Mouse (Mus musculus) spleen, adult 2 months (tissue): ENCODE data around the gene Plekha1.

Source experiments
- CTCF ChIP-seq: fragments of 200-500 bp; IDR thresholded peaks from 2 replicates; pipeline ENCODE4 v1.5.1; 2011; ENCODE audit warnings: mild to moderate bottlenecking, inconsistent platforms; ENCODE audit not compliant: insufficient read depth, insufficient read length, insufficient replicate concordance; ENCODE audit errors: extremely low read depth
- POLR2A ChIP-seq: fragments of 200-500 bp; IDR thresholded peaks from 2 replicates; pipeline ENCODE4 v1.6.1; 2011; ENCODE audit warnings: low read depth, low read length, inconsistent platforms

GRCm38 (mm10) chr7:130934654-130935053 is 69.1 kb downstream of the Plekha1 start:
- TF ChIP-seq CTCF = no peak
- no peak for TF ChIP-seq POLR2A
